Mouse (Mus musculus) heart, adult 8-10 months (tissue): Measurements from ENCODE around the gene Rflnb. TPM values are rescaled to one million over a fixed set of nuclear protein-coding genes. Genes with fewer than 3 reads are reported as not detected.

ENCODE experiments used
- DNase-seq: peaks from one replicate; pipeline ENCODE4 v3.0.0; 2022; ENCODE audit warnings: low spot score
- total RNA-seq, 4 experiments: library from RNA; stranded (reverse); gene quantifications; 2 replicates each; pipeline ENCODE4 v1.2.4; 2022

Rflnb gene
- total RNA-seq, 4 experiments from 2014 or later: 21.5 to 40.9 (median 26.7) TPM

DNA sequence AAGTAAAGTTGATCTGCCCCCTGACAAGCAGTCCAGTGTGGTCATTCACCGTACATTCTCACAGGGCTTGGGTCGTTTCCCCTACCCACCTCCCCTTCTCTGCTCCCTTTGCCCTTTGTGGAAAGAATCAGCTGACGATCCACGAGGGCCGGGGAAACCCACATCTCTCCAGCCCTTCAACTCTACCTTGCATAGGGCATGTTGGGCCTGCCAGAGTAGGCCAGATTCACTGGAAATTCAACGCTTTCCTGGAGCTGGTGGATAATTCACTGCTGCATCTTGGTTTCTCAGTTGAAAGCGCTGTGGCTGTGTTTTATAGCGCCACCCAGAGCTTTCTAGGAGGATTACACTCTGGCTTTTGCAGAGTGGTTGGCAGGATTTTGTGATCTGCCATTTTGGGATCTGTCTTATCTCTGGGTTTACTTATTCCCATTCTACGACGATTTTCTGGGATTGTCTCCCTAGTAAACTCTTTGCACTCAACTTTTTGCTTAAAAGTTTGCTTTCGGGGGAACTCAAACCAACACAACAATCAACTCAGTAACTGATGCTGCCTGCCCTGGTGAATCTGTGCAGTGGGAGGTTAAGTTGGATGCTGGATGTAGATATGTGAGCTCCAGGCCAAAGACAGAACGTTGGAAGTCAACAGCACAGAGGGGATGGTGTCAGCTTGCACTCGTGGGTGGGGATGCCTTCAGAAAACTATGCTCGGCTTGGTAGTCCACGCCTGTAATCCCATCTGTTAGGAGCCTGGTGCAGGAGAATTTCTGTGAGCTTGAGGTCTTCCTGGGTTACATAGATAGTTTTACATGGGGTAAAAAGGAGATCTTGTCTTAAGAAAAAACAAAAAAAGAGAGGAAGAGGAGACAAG lies 36.4 kb downstream of the Rflnb start:
- DNase-seq: no peak

DNA sequence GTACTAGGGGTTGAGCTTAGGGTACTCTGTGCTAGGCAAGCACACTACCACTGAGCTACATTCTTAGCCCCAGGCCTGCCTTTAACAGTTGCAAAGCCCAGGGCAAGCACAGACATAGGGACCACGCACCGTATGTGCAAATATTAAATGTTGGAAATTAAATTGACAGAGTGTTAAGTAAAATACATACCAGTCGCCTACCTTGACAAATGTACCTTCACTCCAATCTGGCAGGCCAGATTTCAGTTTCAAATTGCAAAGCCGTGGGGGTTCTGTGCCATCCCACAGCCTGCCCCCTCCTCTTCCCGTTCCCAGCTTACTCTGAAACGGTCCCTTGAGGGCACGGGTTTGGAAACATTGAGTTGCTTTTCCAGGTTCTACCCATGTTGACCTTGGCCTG lies 41.6 kb downstream of the Rflnb start:
- DNase-seq: no peak

DNA sequence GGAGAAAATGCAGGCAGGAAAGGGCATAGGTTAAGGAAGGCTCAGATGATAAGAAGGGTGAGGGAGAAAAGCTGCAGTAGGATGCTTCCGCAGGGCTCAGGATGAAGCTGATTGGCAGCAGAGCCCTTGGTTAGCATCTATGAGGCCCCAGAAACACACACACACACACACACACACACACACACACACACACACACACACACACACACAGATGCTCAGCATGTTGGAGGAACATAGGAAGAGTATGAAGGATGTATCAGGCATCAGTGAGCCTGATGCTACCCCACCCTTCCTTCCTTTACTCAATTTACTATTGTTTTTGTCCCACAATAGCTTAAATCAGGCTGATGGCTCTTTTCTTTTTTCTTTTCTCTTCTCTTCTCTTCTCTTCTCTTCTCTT lies 43.0 kb downstream of the Rflnb start:
- DNase-seq: no peak

DNA sequence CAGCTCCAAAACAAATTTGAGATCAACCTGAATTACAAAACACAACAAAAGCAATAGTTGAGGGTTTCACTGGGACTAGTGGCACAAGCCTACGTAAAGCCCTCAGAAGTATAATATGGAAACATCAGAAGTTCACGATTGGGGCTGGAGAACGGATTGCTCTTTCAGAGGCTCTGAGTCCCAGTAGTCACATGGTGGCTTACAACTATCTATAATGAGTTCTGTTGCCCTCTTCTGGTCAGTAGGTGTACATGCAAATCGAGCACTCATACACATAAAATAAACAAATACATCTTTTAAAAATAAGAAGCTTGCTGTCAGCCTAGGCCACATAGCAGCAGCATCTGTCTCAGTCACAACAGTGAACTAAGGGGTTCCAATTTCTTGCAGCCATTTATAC lies 44.4 kb downstream of the Rflnb start:
- DNase-seq: no peak

DNA sequence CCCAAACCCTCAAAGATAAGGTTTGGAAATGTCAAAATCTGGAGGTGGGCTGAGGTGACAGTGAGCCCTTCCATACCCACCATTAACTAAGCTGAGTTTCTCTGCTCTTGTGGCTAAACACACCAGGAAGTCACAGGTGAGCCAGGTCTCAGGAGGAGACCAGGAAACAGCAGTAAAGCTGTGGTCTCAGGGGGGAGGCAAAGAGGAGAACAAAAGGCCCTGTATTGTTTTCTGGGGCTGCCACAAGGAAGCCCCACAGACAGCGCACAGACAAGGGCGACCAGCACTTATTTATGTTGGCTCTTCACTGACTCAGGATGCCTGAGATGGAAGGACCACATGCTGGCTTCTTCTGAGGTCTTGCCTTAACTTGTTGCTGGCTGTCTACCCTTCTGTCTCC lies 47.2 kb downstream of the Rflnb start:
- DNase-seq: no peak

DNA sequence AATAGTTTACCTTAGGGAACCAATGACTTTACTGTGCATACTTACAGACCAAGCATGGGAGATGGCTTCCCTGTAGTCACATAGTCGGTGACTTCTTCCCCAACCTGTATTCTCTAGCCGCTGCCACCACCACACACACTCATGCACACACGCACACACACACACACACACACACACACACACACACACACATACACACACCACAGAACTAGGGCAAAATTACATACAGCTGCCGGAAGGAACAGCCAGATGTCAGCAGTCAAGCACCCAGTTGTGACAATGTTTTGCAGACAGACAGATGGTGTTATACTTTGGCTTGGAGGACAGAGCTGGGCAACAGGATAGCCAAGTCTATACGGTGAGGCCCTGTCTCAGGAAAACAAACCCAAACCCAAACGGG lies 49.5 kb downstream of the Rflnb start:
- DNase-seq: no peak

DNA sequence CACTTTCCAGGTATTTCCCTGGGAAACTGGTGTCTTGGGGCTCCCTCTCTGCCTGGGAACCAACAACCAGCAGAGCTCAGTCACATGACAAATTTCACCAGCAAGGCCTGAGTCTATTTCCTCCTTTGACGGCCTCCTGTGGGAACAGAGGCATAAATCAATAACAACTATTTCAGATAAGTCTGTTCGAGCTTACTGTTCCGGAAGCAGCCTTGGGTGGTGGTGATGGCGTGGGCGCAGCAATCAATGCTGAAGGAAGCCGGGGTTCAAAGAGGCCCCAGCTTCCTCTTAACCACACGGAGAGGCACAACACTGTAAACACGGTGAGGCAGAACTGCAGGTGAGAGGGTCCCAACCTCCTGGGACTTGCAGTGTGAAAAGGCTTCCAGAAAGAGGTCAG lies 50.8 kb downstream of the Rflnb start:
- DNase-seq: no peak

DNA sequence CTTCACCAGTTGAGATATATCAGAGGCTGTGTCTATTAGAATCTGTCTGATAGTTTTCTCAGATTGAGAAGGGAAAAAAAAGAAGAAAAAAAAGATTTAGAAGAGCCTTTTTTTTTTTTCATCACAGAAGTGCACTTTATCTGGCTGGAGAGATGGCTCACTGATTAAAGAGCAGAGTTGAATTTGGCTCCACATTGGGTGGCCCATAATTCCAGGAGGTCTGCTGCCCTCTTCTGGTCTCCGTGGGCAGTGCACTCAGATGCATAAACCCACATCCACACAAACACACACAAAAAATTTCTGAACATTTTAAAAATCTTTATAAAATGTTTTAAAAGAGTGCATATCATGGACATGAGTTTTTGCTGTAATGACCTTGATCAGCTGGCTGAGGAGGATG lies 53.6 kb downstream of the Rflnb start:
- DNase-seq: no peak

DNA sequence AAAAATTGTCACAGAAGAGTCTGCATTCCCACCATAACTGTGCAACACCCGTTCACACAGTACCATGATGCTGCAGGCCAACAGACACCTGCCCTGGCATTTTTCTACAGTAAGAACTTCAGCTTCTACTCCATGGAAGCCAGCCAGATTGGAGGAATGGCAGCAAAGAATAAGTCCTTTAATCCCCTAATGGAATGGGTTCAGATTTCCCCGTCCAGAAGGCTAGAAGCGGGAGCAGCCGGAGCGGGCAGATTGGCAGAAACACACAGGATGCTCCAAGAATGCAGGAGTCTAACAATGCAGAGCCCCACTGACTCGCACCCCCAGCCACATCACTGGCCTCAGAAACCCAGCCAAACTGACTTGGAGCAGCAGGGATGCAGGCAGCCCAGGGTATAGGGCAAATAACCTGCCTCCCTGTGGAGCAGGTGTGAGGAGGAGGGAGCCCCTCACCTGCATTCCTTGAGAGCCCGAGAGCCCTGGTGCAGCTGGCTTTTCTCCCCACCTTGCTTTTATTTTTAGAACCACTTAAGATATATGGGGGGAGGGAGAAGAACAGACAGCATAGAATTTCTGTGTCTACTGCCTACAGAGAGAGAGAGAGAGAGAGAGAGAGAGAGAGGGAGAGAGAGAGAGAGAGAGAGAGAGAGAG lies 54.5 kb downstream of the Rflnb start:
- DNase-seq: no peak

DNA sequence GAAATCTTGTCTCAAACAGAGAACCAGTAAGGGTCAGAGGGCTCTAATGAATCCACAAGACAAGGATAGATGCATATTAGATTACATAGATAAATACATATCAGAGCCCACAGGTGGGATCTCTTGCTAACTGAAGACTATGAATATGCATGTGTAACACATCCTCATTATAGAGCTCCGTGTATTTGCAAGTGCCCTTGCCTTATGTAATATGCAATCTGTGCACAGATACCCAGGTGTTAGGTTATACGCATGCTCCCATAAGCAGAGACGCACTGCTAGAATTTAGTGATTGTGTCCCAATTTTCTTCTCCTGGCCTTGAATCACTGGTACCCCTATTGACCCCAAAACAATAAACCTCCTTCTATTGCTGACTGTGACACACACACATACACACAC lies 55.4 kb downstream of the Rflnb start:
- no peak for DNase-seq

DNA sequence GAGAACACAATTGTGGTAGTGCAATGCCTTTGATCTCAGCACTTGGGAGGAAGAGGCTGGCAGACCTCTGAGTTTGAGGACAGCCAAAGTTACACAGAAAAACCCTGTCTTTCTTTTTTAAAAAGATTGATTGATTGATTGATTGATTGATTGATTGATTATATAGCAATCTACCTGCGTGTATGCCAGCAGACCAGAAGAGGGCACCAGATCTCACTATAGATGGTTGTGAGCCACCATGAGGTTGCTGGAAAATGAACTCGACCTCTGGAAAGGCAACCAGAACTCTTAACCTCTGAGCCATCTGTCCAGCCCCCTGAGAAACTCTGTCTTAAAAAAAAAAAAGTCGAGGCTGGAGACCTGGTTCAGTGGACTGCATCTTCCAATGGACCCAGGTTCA lies 57.0 kb downstream of the Rflnb start:
- no peak for DNase-seq

Other genes starting within 250 kb of the Rflnb start
- under 1 TPM; 0.23 to 1.00 (median 0.64) TPM for gene Doc2b, start 231.7 kb downstream of the Rflnb start, total RNA-seq
- gene Rph3al, start 89.4 kb downstream of the Rflnb start, total RNA-seq: 10 to 100 TPM in 1 of 4 experiments, 1 to 10 TPM in 3; 6.8 to 13.9 (median 7.5) TPM
- not detected for gene 1700016K19Rik, start 27.9 kb downstream of the Rflnb start, total RNA-seq
- gene Vps53, start 151.9 kb upstream of the Rflnb start, total RNA-seq: 10 to 100 TPM; 27.2 to 29.9 (median 29.5) TPM
- gene Fam57a, start 151.9 kb upstream of the Rflnb start, total RNA-seq: 1 to 10 TPM; 2.0 to 3.0 (median 2.5) TPM
- gene Dbil5, start 189.8 kb upstream of the Rflnb start, total RNA-seq: under 1 TPM in 3 of 4 experiments, not detected in 1; 0.50 to 0.68 (median 0.60) TPM
- gene Gemin4, start 189.9 kb upstream of the Rflnb start, total RNA-seq: 1 to 10 TPM; 2.5 to 4.6 (median 3.7) TPM
- 10 to 100 TPM; 23.7 to 28.3 (median 26.3) TPM for gene Mrm3, start 215.9 kb upstream of the Rflnb start, total RNA-seq
- gene Glod4, start 215.9 kb upstream of the Rflnb start, total RNA-seq: 10 to 100 TPM; 38.8 to 46.4 (median 43.1) TPM